Mouse (Mus musculus) forebrain, embryonic 10.5 days (tissue): Measurements from ENCODE around the gene Rmi1. TPM values are rescaled to one million over a fixed set of nuclear protein-coding genes. Genes with fewer than 3 reads are reported as not detected.

ENCODE experiments used
- DNase-seq: peaks from one replicate; pipeline ENCODE4 v3.0.0-alpha.2; 2017; ENCODE audit warnings: low spot score; ENCODE audit errors: extremely low spot score
- H3K27ac ChIP-seq: fragments of 300-500 bp; sonication (generic); 2 replicates; pipeline ENCODE4 v1.5.1; 2016; ENCODE audit warnings: mild to moderate bottlenecking
- H3K27me3 ChIP-seq: fragments of 300-500 bp; sonication (generic); 2 replicates; pipeline ENCODE4 v1.6.1; 2016; ENCODE audit warnings: mild to moderate bottlenecking; ENCODE audit not compliant: poor library complexity, severe bottlenecking
- H3K36me3 ChIP-seq: fragments of 300-500 bp; sonication (generic); replicated peaks from 2 replicates; pipeline ENCODE4 v1.6.1; 2016; ENCODE audit warnings: mild to moderate bottlenecking, moderate library complexity
- H3K4me1 ChIP-seq: fragments of 300-500 bp; sonication (generic); 2 replicates; pipeline ENCODE4 v1.6.1; 2016
- H3K4me3 ChIP-seq: fragments of 300-500 bp; sonication (generic); 2 replicates; pipeline ENCODE4 v1.5.1; 2016; ENCODE audit warnings: mild to moderate bottlenecking, moderate library complexity
- H3K9me3 ChIP-seq: fragments of 300-500 bp; sonication (generic); 2 replicates; pipeline ENCODE4 v1.6.1; 2016; ENCODE audit warnings: mild to moderate bottlenecking, moderate library complexity
- WGBS: fragments of 180-500 bp; shearing (Covaris S2); methylation state at CpG from one replicate; pipeline ENCODE4 v1.1.7; 2016; 5-methylcytosine and 5-hydroxymethylcytosine counted together
- polyA plus RNA-seq: library from polyadenylated mRNA; unstranded; fragments of >200 nt; fragmentation: Nextera tagmentation; extraction: Ambion mirVana; gene quantifications from 2 replicates; pipeline ENCODE4 v1.2.1, GENCODE M21; 2016

Rmi1 gene
- polyA plus RNA-seq, 1 experiment from 2014 or later, result 30.8 TPM

- WGBS, result 93% methylated on average over 6 of the region's 6 CpGs
- no peak overlapping the region for H3K4me3 ChIP-seq
- no peak overlapping the region for H3K27ac ChIP-seq
- H3K4me1 ChIP-seq, result no peaks in the 10 kb centered on the region
- peaks cover 13% of the 10 kb centered on the region; the same call in 1 of the 2 replicates for H3K9me3 ChIP-seq
- peaks cover 28% of the 10 kb centered on the region for H3K36me3 ChIP-seq
- no peaks in the 10 kb centered on the region for H3K27me3 ChIP-seq
- DNase-seq, result no peak
These were observed 13.3 kb downstream of the Rmi1 start for GRCm38 (mm10) chr13:58415374-58415773.

GRCm38 (mm10) chr13:58415838-58416237 lies 13.8 kb downstream of the Rmi1 start:
- Histone ChIP-seq H3K27me3 (no peaks in the 10 kb centered on the region), H3K36me3 (peaks cover 24% of the 10 kb centered on the region), H3K27ac (no peak overlapping the region), H3K4me3 (no peak overlapping the region), H3K9me3 (peaks cover 13% of the 10 kb centered on the region; the same call in 1 of the 2 replicates), H3K4me1 (no peaks in the 10 kb centered on the region)
- WGBS, result 91% methylated on average over 5 of the region's 5 CpGs
- DNase-seq, result no peak

GRCm38 (mm10) chr13:58418656-58419055 lies 16.6 kb downstream of the Rmi1 start:
- Histone ChIP-seq H3K27me3 (no peaks in the 10 kb centered on the region), H3K4me1 (no peaks in the 10 kb centered on the region), H3K27ac (no peak overlapping the region), H3K4me3 (no peak overlapping the region), H3K36me3 (no peaks in the 10 kb centered on the region), H3K9me3 (no peaks in the 10 kb centered on the region)
- 94% methylated on average over 4 of the region's 4 CpGs for WGBS
- no peak for DNase-seq

- DNase-seq, result no peak
- Histone ChIP-seq H3K9me3 (no peaks in the 10 kb centered on the region), H3K4me1 (no peaks in the 10 kb centered on the region), H3K27ac (no peak overlapping the region), H3K4me3 (no peak overlapping the region), H3K27me3 (no peaks in the 10 kb centered on the region), H3K36me3 (no peaks in the 10 kb centered on the region)
- 97% methylated on average over 1 of the region's 1 CpGs for WGBS
These were observed 17.2 kb downstream of the Rmi1 start for GRCm38 (mm10) chr13:58419266-58419665.

GRCm38 (mm10) chr13:58421026-58421425 lies 19.0 kb downstream of the Rmi1 start:
- H3K36me3 ChIP-seq, result no peaks in the 10 kb centered on the region
- no peak for DNase-seq
- no peak overlapping the region for H3K27ac ChIP-seq
- no peaks in the 10 kb centered on the region for H3K9me3 ChIP-seq
- H3K4me3 ChIP-seq, result no peak overlapping the region
- H3K27me3 ChIP-seq, result no peaks in the 10 kb centered on the region
- H3K4me1 ChIP-seq, result no peaks in the 10 kb centered on the region
- WGBS, result 92% methylated on average over 4 of the region's 4 CpGs

- DNase-seq, result no peak
- Histone ChIP-seq H3K27me3 (no peaks in the 10 kb centered on the region), H3K4me3 (no peak overlapping the region), H3K27ac (no peak overlapping the region), H3K9me3 (no peaks in the 10 kb centered on the region), H3K4me1 (no peaks in the 10 kb centered on the region), H3K36me3 (no peaks in the 10 kb centered on the region)
- 84% methylated on average over 4 of the region's 4 CpGs for WGBS
These were observed 20.2 kb downstream of the Rmi1 start for GRCm38 (mm10) chr13:58422242-58422641.

GRCm38 (mm10) chr13:58423061-58423660 lies 21.1 kb downstream of the Rmi1 start:
- Histone ChIP-seq H3K27ac (no peak overlapping the region), H3K9me3 (no peaks in the 10 kb centered on the region), H3K27me3 (no peaks in the 10 kb centered on the region), H3K36me3 (no peaks in the 10 kb centered on the region), H3K4me3 (no peak overlapping the region), H3K4me1 (no peaks in the 10 kb centered on the region)
- WGBS, result 77% methylated on average over 10 of the region's 10 CpGs
- no peak for DNase-seq

GRCm38 (mm10) chr13:58439716-58440115 lies 37.7 kb downstream of the Rmi1 start:
- Histone ChIP-seq H3K4me1 (peaks cover 24% of the 10 kb centered on the region), H3K9me3 (no peaks in the 10 kb centered on the region), H3K27me3 (no peaks in the 10 kb centered on the region), H3K4me3 (no peak overlapping the region), H3K36me3 (no peaks in the 10 kb centered on the region), H3K27ac (no peak overlapping the region)
- DNase-seq, result no peak
- 39% methylated on average over 2 of the region's 2 CpGs for WGBS

- WGBS, result 83% methylated on average over 4 of the region's 4 CpGs
- peaks cover 21% of the 10 kb centered on the region for H3K4me1 ChIP-seq
- no peak overlapping the region for H3K27ac ChIP-seq
- no peaks in the 10 kb centered on the region for H3K9me3 ChIP-seq
- no peak for DNase-seq
- no peaks in the 10 kb centered on the region for H3K36me3 ChIP-seq
- H3K27me3 ChIP-seq, result no peaks in the 10 kb centered on the region; the same call in 1 of the 2 replicates
- H3K4me3 ChIP-seq, result no peak overlapping the region
These were observed 41.3 kb downstream of the Rmi1 start for GRCm38 (mm10) chr13:58443326-58443725.

- Histone ChIP-seq H3K27ac (no peak overlapping the region), H3K4me1 (peaks cover 17% of the 10 kb centered on the region), H3K27me3 (no peaks in the 10 kb centered on the region; the same call in 1 of the 2 replicates), H3K4me3 (no peak overlapping the region), H3K36me3 (no peaks in the 10 kb centered on the region), H3K9me3 (no peaks in the 10 kb centered on the region)
- 71% methylated on average over 7 of the region's 7 CpGs for WGBS
- no peak for DNase-seq
These were observed 41.7 kb downstream of the Rmi1 start for GRCm38 (mm10) chr13:58443787-58444186.

- 74% methylated on average over 2 of the region's 2 CpGs for WGBS
- Histone ChIP-seq H3K27me3 (peaks cover 23% of the 10 kb centered on the region), H3K9me3 (no peaks in the 10 kb centered on the region), H3K36me3 (no peaks in the 10 kb centered on the region), H3K4me3 (no peak overlapping the region), H3K27ac (no peak overlapping the region), H3K4me1 (peaks cover 26% of the 10 kb centered on the region)
- no peak for DNase-seq
These were observed 44.5 kb downstream of the Rmi1 start for GRCm38 (mm10) chr13:58446541-58446940.

- 46% methylated on average over 22 of the region's 22 CpGs for WGBS
- Histone ChIP-seq H3K27ac (no peak overlapping the region), H3K9me3 (no peaks in the 10 kb centered on the region), H3K27me3 (peaks cover 64% of the 10 kb centered on the region), H3K36me3 (no peaks in the 10 kb centered on the region), H3K4me3 (peak overlapping the region; percentile 8; the same call in 1 of the 2 replicates), H3K4me1 (peaks cover 34% of the 10 kb centered on the region)
- DNase-seq, result peak; percentile 30
These were observed 48.6 kb downstream of the Rmi1 start for GRCm38 (mm10) chr13:58450459-58451182.

GRCm38 (mm10) chr13:58452246-58452645 lies 50.2 kb downstream of the Rmi1 start:
- Histone ChIP-seq H3K9me3 (no peaks in the 10 kb centered on the region), H3K4me3 (no peak overlapping the region), H3K27ac (no peak overlapping the region), H3K36me3 (no peaks in the 10 kb centered on the region), H3K27me3 (peaks cover 67% of the 10 kb centered on the region), H3K4me1 (peaks cover 34% of the 10 kb centered on the region)
- no peak for DNase-seq
- WGBS, result 79% methylated on average over 4 of the region's 4 CpGs
